Mouse (Mus musculus): ENCODE data around the gene Tstd1. TPM values are rescaled to one million over a fixed set of nuclear protein-coding genes. Genes with fewer than 3 reads are reported as not detected.

Tstd1 gene
- total and polyA plus RNA-seq, 3 experiments = 0.50 to 1.4 TPM; not detected in 1

DNA sequence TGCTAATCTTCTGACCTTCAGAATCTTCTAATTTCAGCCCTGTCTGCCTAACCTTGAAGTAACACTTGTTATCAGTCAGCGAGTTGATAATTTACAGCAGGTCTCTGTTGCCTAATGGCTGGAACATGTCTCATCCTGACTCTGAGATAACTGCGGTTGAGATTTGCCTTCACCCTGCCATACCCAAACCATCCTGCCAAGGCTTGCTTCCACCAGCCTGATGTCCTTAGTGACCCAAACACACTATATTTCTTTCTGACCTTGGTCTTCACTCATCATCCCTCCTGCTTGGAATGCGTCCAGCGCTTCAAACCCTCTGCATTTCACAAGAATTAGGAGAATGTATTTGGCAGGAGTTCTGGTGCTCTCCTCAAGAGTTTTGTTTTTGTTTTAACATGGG is 6.5 kb downstream of the Tstd1 start:
- TF ChIP-seq GATA1 (IDR thresholded peaks at IDR 0.05; ENCODE audit: low read depth, low read length) = peak; percentile 47
- TF ChIP-seq JUND (IDR thresholded peaks at IDR 0.05; ENCODE audit: low read depth, low read length) = no peak
- no peak for TF ChIP-seq RAD21 (IDR thresholded peaks at IDR 0.05; ENCODE audit: low read depth, low read length)
- TF ChIP-seq SMC3 (IDR thresholded peaks at IDR 0.05; ENCODE audit: low read depth, low read length) = no peak
- TF ChIP-seq RCOR1 (IDR thresholded peaks at IDR 0.05; ENCODE audit: low read depth, low read length) = peak; percentile 50; the same call in 1 of the 2 replicates
- TF ChIP-seq TCF12 (IDR thresholded peaks at IDR 0.05; ENCODE audit: low read depth, low read length) = no peak
- TF ChIP-seq BHLHE40 (IDR thresholded peaks at IDR 0.05; ENCODE audit: borderline replicate concordance, low read depth, low read length) = no peak
- TF ChIP-seq MYB (IDR thresholded peaks at IDR 0.05; ENCODE audit: low read depth, low read length) = no peak
- no peak for TF ChIP-seq TBP (IDR thresholded peaks at IDR 0.05; ENCODE audit: low read depth, low read length)
- no peak for TF ChIP-seq POLR2AphosphoS5 (IDR thresholded peaks at IDR 0.05; ENCODE audit: borderline replicate concordance, low read depth, low read length)
- no peak for TF ChIP-seq CHD1 (IDR thresholded peaks at IDR 0.05; ENCODE audit: low read depth, low read length)
- no peak for TF ChIP-seq MAZ (IDR thresholded peaks at IDR 0.05; ENCODE audit: low read depth, low read length)
- TF ChIP-seq TAL1 (IDR thresholded peaks at IDR 0.05; ENCODE audit: low read length) = no peak
- no peak for TF ChIP-seq MAX (IDR thresholded peaks at IDR 0.05; ENCODE audit: low read length)
- peaks cover 0 to 14% of the 10 kb centered on the region in 2 experiments; a peak in 2 of 4 replicates for H3K4me1 ChIP-seq (ENCODE audit: control insufficient read depth in 1 of 2, insufficient read depth in 2 of 2, low read length in 2 of 2)
- H3K4me3 ChIP-seq (ENCODE audit: control insufficient read depth in 1 of 2, insufficient read depth in 1 of 2, low read depth in 2 of 2, low read length in 2 of 2) = no peak overlapping the region
- H3K79me2 ChIP-seq (ENCODE audit: control insufficient read depth, insufficient read depth, low read length, poor library complexity) = no peaks in the 10 kb centered on the region
- H3K36me3 ChIP-seq (ENCODE audit: control insufficient read depth in 1 of 2, insufficient read depth in 2 of 2, low read length in 2 of 2) = peaks cover 0 to 18% of the 10 kb centered on the region in 2 experiments; a peak in 2 of 4 replicates
- no peaks in the 10 kb centered on the region; a peak in 1 of 4 replicates for H3K27me3 ChIP-seq (ENCODE audit: control insufficient read depth in 1 of 2, insufficient read depth in 2 of 2, low read length in 2 of 2)
- DNase-seq (ENCODE audit: low read depth, low spot score) = no peak
- no peaks in the 10 kb centered on the region for H3K9me3 ChIP-seq (replicated peaks; ENCODE audit: insufficient read depth, low read length)
- H3K27ac ChIP-seq (ENCODE audit: control insufficient read depth, low read depth, low read length) = no peak overlapping the region
- no peak overlapping the region for H3K9ac ChIP-seq (ENCODE audit: control insufficient read depth, low read depth, low read length, poor library complexity, severe bottlenecking)

DNA sequence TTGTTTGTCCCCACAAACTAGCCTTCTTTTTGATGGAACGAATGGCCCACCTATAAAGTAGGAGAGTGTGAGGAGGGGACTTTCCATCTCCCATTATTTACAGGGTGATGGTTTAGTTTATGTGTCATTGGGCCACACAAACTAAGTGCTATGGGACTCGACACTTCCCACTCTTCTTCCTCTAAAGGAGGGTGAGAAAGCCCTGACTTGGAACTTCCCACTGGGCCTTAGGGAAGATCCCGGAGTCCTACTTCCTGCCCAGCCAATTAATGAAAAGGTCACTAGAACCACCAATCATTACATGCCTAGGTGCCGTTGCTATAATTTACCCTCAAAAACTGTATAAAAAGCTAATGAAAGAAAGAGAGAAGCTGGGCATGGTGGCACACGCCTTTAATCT is 13.5 kb downstream of the Tstd1 start:
- no peak for DNase-seq (ENCODE audit: low read depth, low spot score)
- no peak overlapping the region for H3K4me3 ChIP-seq (ENCODE audit: control insufficient read depth in 1 of 2, insufficient read depth in 1 of 2, low read depth in 2 of 2, low read length in 2 of 2)
- no peak overlapping the region for H3K27ac ChIP-seq (ENCODE audit: control insufficient read depth, low read depth, low read length)
- no peaks in the 10 kb centered on the region for H3K36me3 ChIP-seq (ENCODE audit: control insufficient read depth in 1 of 2, insufficient read depth in 2 of 2, low read length in 2 of 2)
- TF ChIP-seq MAZ (IDR thresholded peaks at IDR 0.05; ENCODE audit: low read depth, low read length) (no peak), NELFE (IDR thresholded peaks at IDR 0.05; ENCODE audit: low read depth, low read length) (no peak), MYB (IDR thresholded peaks at IDR 0.05; ENCODE audit: low read depth, low read length) (no peak), CHD1 (IDR thresholded peaks at IDR 0.05; ENCODE audit: low read depth, low read length) (no peak)
- H3K27me3 ChIP-seq (ENCODE audit: control insufficient read depth in 1 of 2, insufficient read depth in 2 of 2, low read length in 2 of 2) = peaks cover 3 to 4% of the 10 kb centered on the region in 2 experiments; a peak in 3 of 4 replicates
- H3K79me2 ChIP-seq (ENCODE audit: control insufficient read depth, insufficient read depth, low read length, poor library complexity) = no peaks in the 10 kb centered on the region
- no peaks in the 10 kb centered on the region for H3K9me3 ChIP-seq (replicated peaks; ENCODE audit: insufficient read depth, low read length)
- H3K4me1 ChIP-seq (ENCODE audit: control insufficient read depth in 1 of 2, insufficient read depth in 2 of 2, low read length in 2 of 2) = 0 out of 4 replicates have a peak, but pooled peaks cover 0 to 2% of the 10 kb centered on the region in 2 experiments
- H3K9ac ChIP-seq (ENCODE audit: control insufficient read depth, low read depth, low read length, poor library complexity, severe bottlenecking) = no peak overlapping the region
